Mouse (Mus musculus) hindbrain, embryonic 11.5 days (tissue): ENCODE data around the gene Mrpl43. TPM values are rescaled to one million over a fixed set of nuclear protein-coding genes. Genes with fewer than 3 reads are reported as not detected.

Experiments
- ATAC-seq: fragments of 200-750 bp; cut with Nextera tagmentation; 2 replicates; pipeline ENCODE4 v1.8.0; 2017; ENCODE audit warnings: mild to moderate bottlenecking, moderate TSS enrichment, moderate library complexity; ENCODE audit not compliant: low FRiP score
- DNase-seq: peaks from one replicate; pipeline ENCODE4 v3.0.0-alpha.2; 2015; ENCODE audit warnings: low spot score
- H3K27ac ChIP-seq: fragments of 300-500 bp; sonication (generic); 2 replicates; pipeline ENCODE4 v1.5.1; 2014; ENCODE audit warnings: mild to moderate bottlenecking, low read depth, low read length
- H3K27me3 ChIP-seq: fragments of 300-500 bp; sonication (generic); 2 replicates; pipeline ENCODE4 v1.6.1; 2014; ENCODE audit warnings: mild to moderate bottlenecking, low read length, moderate library complexity, mixed read lengths; ENCODE audit not compliant: control insufficient read depth, insufficient read depth
- H3K36me3 ChIP-seq: fragments of 300-500 bp; sonication (generic); 2 replicates; pipeline ENCODE4 v1.6.1; 2014; ENCODE audit warnings: mild to moderate bottlenecking, low read length, moderate library complexity, mixed read lengths; ENCODE audit not compliant: control insufficient read depth, insufficient read depth
- H3K4me1 ChIP-seq: fragments of 300-500 bp; sonication (generic); replicated peaks from 2 replicates; pipeline ENCODE4 v1.6.1; 2014; ENCODE audit warnings: low read length, mixed read lengths; ENCODE audit not compliant: control insufficient read depth, insufficient read depth
- H3K4me2 ChIP-seq: fragments of 300-500 bp; sonication (generic); replicated peaks from 2 replicates; pipeline ENCODE4 v1.6.1; 2014; ENCODE audit warnings: mild to moderate bottlenecking, low read depth, low read length
- H3K4me3 ChIP-seq: fragments of 300-500 bp; sonication (generic); 2 replicates; pipeline ENCODE4 v1.5.1; 2014; ENCODE audit warnings: low read depth, low read length
- H3K9ac ChIP-seq: fragments of 300-500 bp; sonication (generic); 2 replicates; pipeline ENCODE4 v1.6.1; 2014; ENCODE audit warnings: low read depth, low read length
- H3K9me3 ChIP-seq: fragments of 300-500 bp; sonication (generic); 2 replicates; pipeline ENCODE4 v1.6.1; 2016; ENCODE audit warnings: low read length; ENCODE audit not compliant: control insufficient read depth
- WGBS: fragments of 180-500 bp; shearing (Covaris S2); extraction: QIAGEN DNeasy Blood & Tissue Kit; methylation state at CpG from one replicate; pipeline ENCODE4 v1.1.7; 2014; 5-methylcytosine and 5-hydroxymethylcytosine counted together
- polyA plus RNA-seq: library from polyadenylated mRNA; unstranded; fragments of >200 nt; fragmentation: Nextera tagmentation; extraction: Ambion mirVana; gene quantifications from 2 replicates; pipeline ENCODE4 v1.2.1, GENCODE M21; 2014

Mrpl43 gene
- polyA plus RNA-seq, 1 experiment from 2014 or later, result 75.0 TPM

DNA sequence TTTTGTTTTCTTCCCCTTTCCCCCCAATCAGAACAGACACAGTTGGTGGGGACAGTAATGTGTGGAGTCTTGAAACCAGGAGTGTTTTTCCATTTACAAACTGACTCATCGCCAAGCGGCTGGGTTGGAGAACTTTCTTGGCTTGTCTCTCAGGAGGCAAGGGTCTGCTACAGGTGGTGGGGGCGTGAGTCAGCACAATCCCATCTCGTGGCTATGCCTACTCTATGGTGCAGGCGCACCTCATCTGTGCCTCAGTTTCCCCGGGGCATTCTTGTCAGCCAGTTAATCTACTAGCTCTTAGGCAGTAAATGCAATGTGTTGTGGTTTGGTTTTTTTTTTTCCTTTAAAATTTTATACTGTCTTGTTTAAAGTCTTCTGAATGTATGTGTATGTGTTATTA lies 22.9 kb downstream of the Mrpl43 start:
- ATAC-seq (no peak), DNase-seq (no peak)
- no peaks in the 10 kb centered on the region for H3K36me3 ChIP-seq
- H3K27ac ChIP-seq, result no peak overlapping the region
- H3K9me3 ChIP-seq, result no peaks in the 10 kb centered on the region
- H3K9ac ChIP-seq, result no peak overlapping the region
- 94% methylated on average over 6 of the region's 6 CpGs for WGBS
- H3K4me3 ChIP-seq, result no peak overlapping the region
- H3K27me3 ChIP-seq, result no peaks in the 10 kb centered on the region
- no peaks in the 10 kb centered on the region for H3K4me1 ChIP-seq
- no peak overlapping the region for H3K4me2 ChIP-seq

- no peaks in the 10 kb centered on the region for H3K27me3 ChIP-seq
- H3K36me3 ChIP-seq, result no peaks in the 10 kb centered on the region
- H3K4me1 ChIP-seq, result no peaks in the 10 kb centered on the region
- ATAC-seq (no peak), DNase-seq (no peak)
- H3K9ac ChIP-seq, result no peak overlapping the region
- 87% methylated on average over 7 of the region's 7 CpGs for WGBS
- H3K27ac ChIP-seq, result no peak overlapping the region
- no peak overlapping the region for H3K4me3 ChIP-seq
- no peak overlapping the region for H3K4me2 ChIP-seq
- no peaks in the 10 kb centered on the region for H3K9me3 ChIP-seq
These were observed 23.6 kb downstream of the Mrpl43 start for GRCm38 (mm10) chr19:44982477-44983115.

GRCm38 (mm10) chr19:44980787-44981186 lies 25.5 kb downstream of the Mrpl43 start:
- H3K27ac ChIP-seq, result no peak overlapping the region
- H3K4me2 ChIP-seq, result no peak overlapping the region
- no peaks in the 10 kb centered on the region for H3K9me3 ChIP-seq
- no peak overlapping the region for H3K4me3 ChIP-seq
- no peak overlapping the region for H3K9ac ChIP-seq
- H3K36me3 ChIP-seq, result no peaks in the 10 kb centered on the region
- no peak for DNase-seq
- no peaks in the 10 kb centered on the region for H3K4me1 ChIP-seq
- H3K27me3 ChIP-seq, result no peaks in the 10 kb centered on the region
- 77% methylated on average over 2 of the region's 2 CpGs for WGBS
- ATAC-seq, result no peak

DNA sequence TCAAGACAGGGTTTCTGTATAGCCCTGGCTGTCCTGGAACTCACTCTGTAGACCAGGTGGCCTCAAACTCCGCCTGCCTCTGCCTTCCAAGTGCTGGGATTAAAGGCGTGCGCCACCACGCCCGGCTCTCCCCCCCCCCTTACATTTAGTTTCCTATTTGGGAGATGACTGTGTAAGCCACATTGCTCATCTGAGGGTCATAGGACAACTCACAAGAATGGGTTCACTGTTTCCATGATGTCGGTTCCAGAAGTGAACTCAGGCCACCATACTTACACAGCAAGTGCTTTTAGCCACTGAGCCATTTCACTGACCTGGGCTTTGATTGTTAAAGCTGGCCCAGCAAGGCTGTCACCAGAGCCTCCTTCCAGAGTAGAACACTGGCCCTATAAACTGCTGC lies 29.1 kb downstream of the Mrpl43 start:
- Histone ChIP-seq H3K4me2 (no peak overlapping the region), H3K36me3 (no peaks in the 10 kb centered on the region), H3K4me3 (no peak overlapping the region), H3K4me1 (no peaks in the 10 kb centered on the region), H3K27ac (no peak overlapping the region), H3K9me3 (no peaks in the 10 kb centered on the region), H3K27me3 (no peaks in the 10 kb centered on the region), H3K9ac (no peak overlapping the region)
- WGBS, result 91% methylated on average over 6 of the region's 6 CpGs
- DNase-seq, result no peak
- ATAC-seq, result no peak

DNA sequence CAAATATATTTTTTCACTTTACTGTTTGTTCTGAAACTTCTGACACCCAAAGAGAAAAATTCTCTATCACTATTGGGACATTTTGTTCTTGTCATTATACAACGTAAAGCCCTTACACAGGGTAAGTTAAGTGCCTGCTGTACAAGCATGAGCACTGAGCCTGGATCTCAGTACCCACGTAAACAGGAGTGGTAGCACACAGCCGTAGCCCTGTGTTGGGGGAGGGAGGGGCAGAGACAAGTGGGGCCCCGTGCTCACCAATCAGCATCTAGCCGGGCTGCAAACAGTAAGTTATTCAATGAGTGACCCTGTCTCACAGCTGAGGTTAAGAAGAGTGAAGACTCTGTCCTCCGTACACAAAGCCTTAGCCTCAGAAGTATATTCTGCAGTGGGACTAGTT lies 29.6 kb downstream of the Mrpl43 start:
- Histone ChIP-seq H3K9me3 (no peaks in the 10 kb centered on the region), H3K4me1 (no peaks in the 10 kb centered on the region), H3K27ac (no peak overlapping the region), H3K9ac (no peak overlapping the region), H3K36me3 (no peaks in the 10 kb centered on the region), H3K27me3 (no peaks in the 10 kb centered on the region), H3K4me3 (no peak overlapping the region), H3K4me2 (no peak overlapping the region)
- DNase-seq (no peak), ATAC-seq (no peak)
- WGBS, result 83% methylated on average over 6 of the region's 6 CpGs

DNA sequence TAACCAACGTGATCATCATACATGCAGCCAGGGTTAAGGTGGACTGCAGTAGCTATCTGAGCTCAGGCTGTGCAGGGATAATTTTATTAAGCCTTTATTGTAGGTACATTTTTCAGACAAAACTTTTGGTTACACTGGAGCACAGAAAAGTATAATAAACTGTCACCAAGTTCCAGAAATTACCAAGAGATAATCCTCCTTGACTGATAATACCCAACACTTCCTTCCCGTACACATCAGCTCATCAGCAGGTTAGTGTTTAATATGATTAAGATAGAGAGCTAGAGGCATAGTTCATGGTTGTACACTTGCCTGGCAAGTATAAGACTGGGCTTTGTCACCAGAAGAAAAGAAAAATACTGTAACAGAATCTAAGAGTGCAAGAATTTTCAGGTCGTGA lies 37.9 kb downstream of the Mrpl43 start:
- WGBS, result 91% methylated on average over 3 of the region's 3 CpGs
- H3K27me3 ChIP-seq, result no peaks in the 10 kb centered on the region
- H3K4me2 ChIP-seq, result no peak overlapping the region
- no peak overlapping the region for H3K27ac ChIP-seq
- H3K9ac ChIP-seq, result no peak overlapping the region
- no peaks in the 10 kb centered on the region for H3K4me1 ChIP-seq
- H3K4me3 ChIP-seq, result no peak overlapping the region
- DNase-seq (no peak), ATAC-seq (no peak)
- H3K36me3 ChIP-seq, result peaks cover 12% of the 10 kb centered on the region
- no peaks in the 10 kb centered on the region for H3K9me3 ChIP-seq

GRCm38 (mm10) chr19:44965978-44966377 lies 40.3 kb downstream of the Mrpl43 start:
- Histone ChIP-seq H3K9ac (no peak overlapping the region), H3K4me3 (no peak overlapping the region), H3K4me1 (no peaks in the 10 kb centered on the region), H3K27ac (no peak overlapping the region), H3K9me3 (no peaks in the 10 kb centered on the region), H3K36me3 (peaks cover 15% of the 10 kb centered on the region), H3K27me3 (no peaks in the 10 kb centered on the region), H3K4me2 (no peak overlapping the region)
- ATAC-seq, result no peak
- 100% methylated on average over 1 of the region's 1 CpGs for WGBS
- DNase-seq, result no peak

- WGBS, result 95% methylated on average over 2 of the region's 2 CpGs
- no peak overlapping the region for H3K27ac ChIP-seq
- H3K4me1 ChIP-seq, result no peaks in the 10 kb centered on the region
- H3K36me3 ChIP-seq, result peaks cover 12% of the 10 kb centered on the region; the same call in 1 of the 2 replicates
- no peaks in the 10 kb centered on the region for H3K27me3 ChIP-seq
- H3K4me2 ChIP-seq, result no peak overlapping the region
- no peaks in the 10 kb centered on the region for H3K9me3 ChIP-seq
- no peak overlapping the region for H3K4me3 ChIP-seq
- H3K9ac ChIP-seq, result no peak overlapping the region
- DNase-seq, result no peak
- ATAC-seq, result no peak
These were observed 46.6 kb downstream of the Mrpl43 start for GRCm38 (mm10) chr19:44959633-44960032.
